Mouse (Mus musculus): Measurements from ENCODE around the gene Zfp316.
A peak's percentile ranks its signal among the peaks of the same experiment; 100 is the strongest.

DNA sequence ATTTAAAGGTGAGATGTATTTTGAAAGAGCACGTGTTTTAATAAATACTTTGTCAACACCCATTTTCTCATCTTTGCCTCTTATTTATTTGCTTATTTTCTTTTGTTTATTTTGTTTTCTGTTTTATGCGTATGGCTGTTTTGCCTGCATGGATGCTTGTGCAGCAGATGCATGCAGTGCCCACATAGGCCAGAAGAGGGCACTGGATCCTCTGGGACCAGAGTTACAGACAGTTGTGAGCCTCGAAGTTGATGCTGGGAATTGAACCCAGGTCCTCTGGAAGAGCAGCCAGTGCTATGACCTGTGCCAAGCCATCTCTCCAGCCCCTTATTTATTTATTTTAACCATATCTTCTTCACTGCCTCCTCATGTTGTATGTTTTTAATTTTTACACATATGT, 64.8 kb downstream of the Zfp316 start:
- TF ChIP-seq CHD1 (IDR thresholded peaks at IDR 0.05; ENCODE audit: low read depth, low read length): no peak
- TF ChIP-seq E2F4 (IDR thresholded peaks at IDR 0.05; ENCODE audit: insufficient replicate concordance, low read depth, low read length): no peak
- no peak for TF ChIP-seq NRF1 (IDR thresholded peaks at IDR 0.05; ENCODE audit: low read depth, low read length)
- TF ChIP-seq POLR2A (IDR thresholded peaks at IDR 0.05; ENCODE audit: low read depth, low read length): no peak
- no peak for TF ChIP-seq EP300 (IDR thresholded peaks at IDR 0.05; ENCODE audit: low read length)
- TF ChIP-seq CTCF (conservative IDR thresholded peaks at IDR 0.05 in 1 of 2, IDR thresholded peaks at IDR 0.05 in 1 of 2; ENCODE audit: low read depth in 2 of 2, low read length in 2 of 2): peak in 1 of 2 experiments; percentile 30; a peak in 2 of 4 replicates
- TF ChIP-seq TCF12 (IDR thresholded peaks at IDR 0.05; ENCODE audit: low read depth, low read length): no peak

All from CH12.LX (cell line).